Mouse (Mus musculus) intestine, embryonic 15.5 days (tissue): ENCODE measurements around the gene Slc16a13. TPM values are rescaled to one million over a fixed set of nuclear protein-coding genes. Genes with fewer than 3 reads are reported as not detected.
A peak's percentile ranks its signal among the peaks of the same experiment; 100 is the strongest.

Experiments
- ATAC-seq: fragments of 200-750 bp; cut with Nextera tagmentation; 2 replicates; pipeline ENCODE4 v1.8.0; 2017; ENCODE audit warnings: moderate TSS enrichment, moderate library complexity
- H3K27ac ChIP-seq: fragments of 300-500 bp; sonication (generic); 2 replicates; pipeline ENCODE4 v1.5.1; 2015; ENCODE audit warnings: mild to moderate bottlenecking, inconsistent platforms
- H3K27me3 ChIP-seq: fragments of 300-500 bp; sonication (generic); replicated peaks from 2 replicates; pipeline ENCODE4 v1.6.1; 2015; ENCODE audit warnings: inconsistent platforms
- H3K36me3 ChIP-seq: fragments of 300-500 bp; sonication (generic); 2 replicates; pipeline ENCODE4 v1.6.1; 2015; ENCODE audit warnings: inconsistent platforms
- H3K4me1 ChIP-seq: fragments of 300-500 bp; sonication (generic); replicated peaks from 2 replicates; pipeline ENCODE4 v1.6.1; 2015; ENCODE audit warnings: inconsistent platforms
- H3K4me2 ChIP-seq: fragments of 300-500 bp; sonication (generic); replicated peaks from 2 replicates; pipeline ENCODE4 v1.6.1; 2015; ENCODE audit warnings: mild to moderate bottlenecking, inconsistent platforms
- H3K4me3 ChIP-seq: fragments of 300-500 bp; sonication (generic); replicated peaks from 2 replicates; pipeline ENCODE4 v1.5.1; 2015; ENCODE audit warnings: inconsistent platforms
- H3K9ac ChIP-seq: fragments of 300-500 bp; sonication (generic); 2 replicates; pipeline ENCODE4 v1.6.1; 2015; ENCODE audit warnings: inconsistent platforms
- H3K9me3 ChIP-seq: fragments of 300-500 bp; sonication (generic); 2 replicates; pipeline ENCODE4 v1.6.1; 2016; ENCODE audit warnings: inconsistent platforms
- WGBS: fragments of 180-500 bp; shearing (Covaris S2); methylation state at CpG from one replicate; pipeline ENCODE4 v1.1.7; 2015; 5-methylcytosine and 5-hydroxymethylcytosine counted together
- polyA plus RNA-seq: library from polyadenylated mRNA; unstranded; fragments of >200 nt; fragmentation: Nextera tagmentation; extraction: Ambion mirVana; gene quantifications from 2 replicates; pipeline ENCODE4 v1.2.1, GENCODE M21; 2015

Slc16a13 gene
- polyA plus RNA-seq, 1 experiment from 2014 or later = 13.2 TPM

- Histone ChIP-seq H3K4me1 (peaks cover 39% of the 10 kb centered on the region), H3K4me3 (no peak overlapping the region), H3K9me3 (no peaks in the 10 kb centered on the region), H3K36me3 (no peaks in the 10 kb centered on the region), H3K4me2 (peak overlapping the region; percentile 95; the same call in 1 of the 2 replicates), H3K27ac (no peak overlapping the region), H3K27me3 (peaks cover 29% of the 10 kb centered on the region), H3K9ac (no peak overlapping the region)
- ATAC-seq = no peak
- WGBS = 73% methylated on average over 4 of the region's 4 CpGs
These were observed 2.8 kb downstream of the Slc16a13 start for GRCm38 (mm10) chr11:70218039-70218438.

- Histone ChIP-seq H3K9me3 (no peaks in the 10 kb centered on the region), H3K9ac (no peak overlapping the region), H3K27ac (no peak overlapping the region), H3K4me2 (no peak overlapping the region), H3K4me3 (no peak overlapping the region), H3K4me1 (peaks cover 39% of the 10 kb centered on the region), H3K36me3 (no peaks in the 10 kb centered on the region), H3K27me3 (peaks cover 29% of the 10 kb centered on the region)
- no peak for ATAC-seq
- whole genome bisulfite sequencing = 68% methylated on average over 3 of the region's 3 CpGs
These were observed 4.8 kb downstream of the Slc16a13 start for GRCm38 (mm10) chr11:70216103-70216502.

DNA sequence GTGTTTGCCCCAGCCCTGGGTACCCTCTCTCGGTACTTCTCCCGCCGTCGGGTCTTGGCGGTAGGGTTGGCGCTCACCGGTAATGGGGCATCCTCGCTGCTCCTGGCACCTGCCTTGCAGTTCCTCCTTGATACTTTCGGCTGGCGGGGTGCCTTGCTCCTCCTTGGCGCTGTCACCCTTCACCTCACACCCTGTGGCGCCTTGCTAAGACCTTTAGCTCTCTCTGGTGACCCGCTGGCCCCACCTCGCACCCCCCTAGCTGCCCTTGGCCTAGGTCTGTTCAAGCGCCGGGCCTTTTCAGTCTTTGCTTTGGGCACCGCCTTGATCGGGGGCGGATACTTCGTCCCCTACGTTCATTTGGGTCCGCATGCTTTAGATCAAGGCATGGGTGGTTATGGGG, 5.6 kb downstream of the Slc16a13 start:
- no peak overlapping the region for H3K9ac ChIP-seq
- WGBS = 28% methylated on average over 22 of the region's 22 CpGs

DNA sequence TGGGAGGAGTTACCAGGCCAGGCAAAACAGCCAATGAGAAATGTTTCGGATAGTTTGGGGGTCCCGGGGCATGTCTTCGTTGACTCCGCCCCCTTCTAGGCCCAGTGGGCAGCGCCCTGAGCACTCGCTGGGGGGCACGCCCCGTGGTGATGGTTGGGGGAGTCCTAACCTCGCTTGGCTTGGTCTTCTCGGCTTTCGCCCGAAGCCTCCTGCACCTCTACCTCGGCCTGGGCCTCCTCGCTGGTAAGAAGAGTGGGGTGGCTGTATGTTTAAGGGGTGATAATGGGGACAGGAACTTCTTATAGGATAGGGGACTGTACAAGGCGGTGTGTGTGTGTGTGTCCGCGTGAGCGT, 6.0 kb downstream of the Slc16a13 start:
- no peak overlapping the region for H3K9ac ChIP-seq
- H3K9me3 ChIP-seq = no peaks in the 10 kb centered on the region
- peaks cover 29% of the 10 kb centered on the region for H3K27me3 ChIP-seq
- H3K4me3 ChIP-seq = peak overlapping the region; percentile 34
- H3K27ac ChIP-seq = no peak overlapping the region
- no peak for ATAC-seq
- peak overlapping the region; percentile 80 for H3K4me2 ChIP-seq
- peaks cover 31% of the 10 kb centered on the region for H3K4me1 ChIP-seq
- 15% methylated on average over 18 of the region's 18 CpGs for WGBS
- H3K36me3 ChIP-seq = no peaks in the 10 kb centered on the region

More for the DNA sequence above, 5.6 kb downstream of the Slc16a13 start:
- peaks cover 35% of the 10 kb centered on the region for H3K4me1 ChIP-seq
- H3K36me3 ChIP-seq = no peaks in the 10 kb centered on the region
- no peak overlapping the region for H3K4me2 ChIP-seq
- no peaks in the 10 kb centered on the region for H3K9me3 ChIP-seq
- H3K4me3 ChIP-seq = no peak overlapping the region
- no peak overlapping the region for H3K27ac ChIP-seq
- H3K27me3 ChIP-seq = peaks cover 29% of the 10 kb centered on the region
- ATAC-seq = no peak

DNA sequence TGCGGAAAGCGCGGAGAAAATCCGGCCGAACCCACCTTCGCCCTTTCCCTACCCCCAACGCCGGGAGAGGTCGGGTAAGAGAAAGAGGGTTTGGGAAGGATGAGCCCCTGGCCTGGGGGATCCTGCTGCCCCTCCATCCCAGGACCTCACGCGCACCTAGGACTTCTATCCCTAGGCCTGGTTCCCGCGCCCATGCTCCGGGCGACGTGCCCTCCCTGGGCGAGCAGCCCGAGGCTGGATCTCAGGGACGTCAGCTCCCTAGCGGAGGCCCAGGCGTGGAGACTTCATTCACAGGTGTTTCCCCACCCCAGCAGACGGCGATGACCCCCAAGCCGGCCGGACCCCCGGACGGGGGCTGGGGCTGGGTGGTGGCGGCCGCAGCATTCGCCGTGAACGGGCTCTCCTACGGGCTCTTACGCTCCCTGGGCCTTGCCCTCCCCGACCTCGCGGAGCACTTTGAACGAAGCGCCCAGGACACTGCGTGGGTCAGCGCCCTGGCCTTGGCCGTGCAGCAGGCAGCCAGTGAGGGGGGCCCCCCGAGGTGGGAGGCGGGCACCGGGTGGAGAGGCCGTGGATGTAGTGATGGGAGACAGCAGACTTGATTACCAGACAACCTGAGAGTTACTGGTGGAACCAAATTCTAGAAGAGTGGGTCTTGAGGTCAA, 6.5 kb downstream of the Slc16a13 start:
- WGBS = 3% methylated on average over 46 of the region's 46 CpGs
- H3K4me3 ChIP-seq = peak overlapping the region; percentile 34
- H3K36me3 ChIP-seq = no peaks in the 10 kb centered on the region

DNA sequence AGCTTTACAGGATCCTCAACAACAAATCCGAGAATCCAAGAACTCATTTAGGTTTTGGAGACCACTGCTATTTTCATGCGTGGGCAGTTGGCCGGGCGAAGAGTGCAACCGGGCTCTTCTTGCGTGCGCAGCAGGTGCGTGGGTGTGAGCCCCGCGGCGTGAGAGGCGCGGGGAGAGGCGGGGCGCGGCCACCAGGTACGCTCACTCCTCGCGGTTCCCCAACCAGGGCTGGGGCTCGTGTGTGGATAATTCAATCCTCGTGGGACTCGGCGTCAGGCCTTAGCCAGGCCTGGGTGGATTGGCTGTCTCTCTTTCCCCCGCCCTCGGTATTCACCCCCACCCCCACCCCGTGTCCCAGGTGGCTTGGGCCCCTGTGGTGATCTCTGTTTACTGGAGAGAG, 7.1 kb downstream of the Slc16a13 start:
- peak; percentile 27; the same call in 1 of the 2 replicates for ATAC-seq
- H3K27me3 ChIP-seq = peaks cover 29% of the 10 kb centered on the region
- no peak overlapping the region for H3K27ac ChIP-seq
- no peaks in the 10 kb centered on the region for H3K9me3 ChIP-seq
- H3K4me3 ChIP-seq = peak overlapping the region; percentile 34
- peak overlapping the region; percentile 80 for H3K4me2 ChIP-seq
- no peaks in the 10 kb centered on the region for H3K36me3 ChIP-seq
- H3K4me1 ChIP-seq = peaks cover 27% of the 10 kb centered on the region
- 7% methylated on average over 26 of the region's 26 CpGs for WGBS
- H3K9ac ChIP-seq = peak overlapping the region; percentile 55

More for the DNA sequence above, 6.5 kb downstream of the Slc16a13 start:
- H3K4me1 ChIP-seq = peaks cover 31% of the 10 kb centered on the region
- H3K4me2 ChIP-seq = peak overlapping the region; percentile 80
- H3K27me3 ChIP-seq = peaks cover 29% of the 10 kb centered on the region
- H3K27ac ChIP-seq = no peak overlapping the region
- H3K9me3 ChIP-seq = no peaks in the 10 kb centered on the region
- H3K9ac ChIP-seq = peak overlapping the region; percentile 55
- ATAC-seq = peak; percentile 48

DNA sequence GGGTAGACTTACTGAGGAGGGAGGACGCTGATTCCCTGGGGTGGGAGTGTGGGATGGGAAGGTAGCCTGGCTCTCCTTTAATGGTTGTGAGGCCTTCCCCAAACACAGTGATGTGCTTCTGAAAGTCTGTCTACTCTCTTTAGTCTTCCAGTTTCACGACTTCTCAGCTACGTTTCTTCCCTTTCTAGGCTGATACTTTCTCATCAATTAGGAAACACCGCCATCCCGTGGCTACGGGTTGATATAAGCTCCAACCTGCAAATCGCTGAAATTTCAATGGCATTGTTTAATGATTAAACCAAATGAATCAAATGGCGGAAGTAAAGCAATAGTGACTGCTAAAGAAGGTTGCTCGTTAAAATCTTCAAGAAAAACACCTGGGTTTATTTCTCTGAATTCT, 8.0 kb downstream of the Slc16a13 start:
- peak; percentile 52 for ATAC-seq
- Histone ChIP-seq H3K27me3 (peaks cover 29% of the 10 kb centered on the region), H3K4me1 (peaks cover 21% of the 10 kb centered on the region), H3K27ac (no peak overlapping the region), H3K4me2 (peak overlapping the region; percentile 80), H3K4me3 (no peak overlapping the region), H3K9me3 (no peaks in the 10 kb centered on the region), H3K36me3 (no peaks in the 10 kb centered on the region), H3K9ac (no peak overlapping the region)
- WGBS = 8% methylated on average over 9 of the region's 9 CpGs

DNA sequence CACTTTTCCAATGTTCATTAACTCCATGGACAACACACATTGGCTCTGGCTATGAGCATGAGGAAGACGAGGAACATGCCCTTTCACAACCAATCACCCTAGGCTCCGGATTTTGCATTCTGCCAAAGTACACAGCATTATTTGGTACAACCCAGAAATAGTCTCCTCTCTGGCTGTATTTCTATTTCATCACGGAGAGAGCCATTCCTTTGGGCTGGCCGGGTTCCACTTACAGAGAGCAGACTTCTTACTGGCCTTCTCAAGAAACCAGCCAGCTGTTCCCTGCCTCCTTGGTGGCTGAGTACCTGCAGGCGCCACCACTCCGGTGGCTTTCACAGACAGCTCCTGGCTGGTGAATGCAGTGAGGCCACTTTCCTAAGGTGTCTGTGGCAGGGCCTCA, 8.4 kb downstream of the Slc16a13 start, which contains the start of gene Slc16a11:
Slc16a11 (plus strand) TSS at position 330 of the 400 bp plus-strand sequence.
- Histone ChIP-seq H3K4me1 (peaks cover 21% of the 10 kb centered on the region), H3K27ac (no peak within 1 kb of the TSS), H3K36me3 (no peaks in the 10 kb centered on the region), H3K9me3 (no peaks in the 10 kb centered on the region), H3K4me2 (peak within 1 kb of the TSS; percentile 80), H3K27me3 (peaks cover 29% of the 10 kb centered on the region), H3K9ac (no peak within 1 kb of the TSS; the same call in 1 of the 2 replicates), H3K4me3 (no peak within 1 kb of the TSS; the same call in 1 of the 2 replicates)
- 0 out of 2 replicates have a peak, but pooled peaks have one; percentile 10 for ATAC-seq
- WGBS = 56% methylated on average over 6 of the region's 6 CpGs

DNA sequence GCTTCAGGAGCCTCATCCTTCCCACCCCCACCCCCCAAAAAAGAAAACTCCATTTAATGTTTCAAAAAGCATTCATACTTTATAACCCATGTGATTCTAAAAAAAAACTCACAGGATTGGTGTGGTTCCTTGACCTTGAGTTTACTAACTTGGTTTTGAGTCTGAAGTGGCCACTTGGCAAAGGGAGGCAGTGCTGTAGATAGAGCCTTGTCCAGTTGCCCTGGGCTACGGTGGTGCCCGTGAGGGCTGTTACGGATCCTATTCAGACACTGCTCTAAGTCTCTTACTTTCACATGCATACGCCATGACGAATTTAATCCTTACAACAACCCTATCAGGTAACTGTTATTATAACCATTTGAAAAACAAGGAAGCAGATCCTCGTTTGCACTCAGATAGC, 8.9 kb downstream of the Slc16a13 start:
- H3K4me3 ChIP-seq = no peak overlapping the region
- no peak overlapping the region for H3K4me2 ChIP-seq
- H3K36me3 ChIP-seq = no peaks in the 10 kb centered on the region
- no peak overlapping the region for H3K27ac ChIP-seq
- no peaks in the 10 kb centered on the region for H3K9me3 ChIP-seq
- peaks cover 29% of the 10 kb centered on the region for H3K27me3 ChIP-seq
- WGBS = 84% methylated on average over 6 of the region's 6 CpGs
- H3K9ac ChIP-seq = no peak overlapping the region
- no peak for ATAC-seq
- H3K4me1 ChIP-seq = peaks cover 21% of the 10 kb centered on the region

DNA sequence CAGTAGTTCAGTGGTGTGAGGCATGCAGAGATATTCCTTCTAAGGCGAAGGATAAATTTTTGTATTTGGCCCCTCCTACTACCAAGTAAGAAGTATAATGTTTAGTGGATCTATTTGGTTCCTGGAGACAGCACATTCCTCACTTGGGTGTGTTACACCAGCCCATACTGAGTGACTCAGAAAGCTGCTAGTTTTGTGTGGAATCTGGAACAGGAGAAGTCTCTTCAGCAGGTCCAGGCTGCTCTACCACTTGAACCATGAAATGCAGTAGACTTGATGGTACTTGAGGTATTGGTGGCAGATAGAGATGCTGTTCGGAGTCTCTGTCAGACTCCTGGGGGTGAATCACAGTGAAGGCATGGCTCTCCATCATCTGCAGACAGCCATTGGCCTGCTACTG, 10.2 kb downstream of the Slc16a13 start:
- no peak overlapping the region for H3K27ac ChIP-seq
- H3K36me3 ChIP-seq = no peaks in the 10 kb centered on the region
- ATAC-seq = no peak
- peaks cover 20% of the 10 kb centered on the region for H3K4me1 ChIP-seq
- H3K9ac ChIP-seq = no peak overlapping the region
- no peaks in the 10 kb centered on the region for H3K9me3 ChIP-seq
- WGBS = 78% methylated on average over 2 of the region's 2 CpGs
- H3K4me2 ChIP-seq = no peak overlapping the region
- peaks cover 25% of the 10 kb centered on the region for H3K27me3 ChIP-seq
- H3K4me3 ChIP-seq = no peak overlapping the region

DNA sequence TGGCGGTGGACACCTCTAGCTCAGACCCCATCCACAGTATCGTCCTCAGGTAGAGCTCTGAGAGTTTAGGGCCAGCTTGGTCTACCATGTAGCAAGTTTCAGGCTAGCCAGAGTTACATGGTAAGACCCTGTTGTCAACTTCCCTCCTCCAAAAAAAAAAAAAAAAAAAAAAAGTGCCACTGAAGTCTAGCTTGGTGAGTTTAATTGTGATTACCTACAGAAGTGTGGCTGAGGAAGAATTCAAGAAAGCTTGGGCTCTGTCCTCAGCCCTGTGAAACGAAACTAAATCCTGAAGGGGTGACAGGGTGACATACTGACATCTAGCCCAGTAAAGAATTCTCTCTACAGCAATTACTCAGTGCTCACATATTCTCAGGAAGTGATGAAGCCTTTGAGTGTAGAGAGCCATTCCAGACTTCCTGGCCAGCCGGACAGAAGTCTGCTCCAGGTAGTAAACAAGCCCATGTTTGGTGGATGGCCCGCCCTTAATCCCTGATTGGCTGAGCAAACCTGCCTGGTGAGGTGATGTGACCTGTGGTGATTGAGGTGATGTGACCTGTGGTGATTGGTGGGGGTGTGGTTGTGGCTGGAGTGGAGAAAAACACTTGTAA, 12.0 kb downstream of the Slc16a13 start:
- H3K9ac ChIP-seq = no peak overlapping the region
- no peak overlapping the region for H3K4me3 ChIP-seq
- peaks cover 7% of the 10 kb centered on the region for H3K27me3 ChIP-seq
- H3K4me1 ChIP-seq = peaks cover 4% of the 10 kb centered on the region
- 71% methylated on average over 5 of the region's 5 CpGs for WGBS
- H3K36me3 ChIP-seq = no peaks in the 10 kb centered on the region
- no peak overlapping the region for H3K4me2 ChIP-seq
- H3K9me3 ChIP-seq = no peaks in the 10 kb centered on the region
- H3K27ac ChIP-seq = no peak overlapping the region
- ATAC-seq = no peak

- 81% methylated on average over 7 of the region's 7 CpGs for WGBS
- no peak for ATAC-seq
- H3K27ac ChIP-seq = no peak overlapping the region
These were observed 13.6 kb downstream of the Slc16a13 start for GRCm38 (mm10) chr11:70207283-70207682.

GRCm38 (mm10) chr11:70206801-70207200, 14.1 kb downstream of the Slc16a13 start:
- Histone ChIP-seq H3K27ac (no peak overlapping the region), H3K4me1 (no peaks in the 10 kb centered on the region), H3K9ac (no peak overlapping the region), H3K4me3 (no peak overlapping the region), H3K36me3 (no peaks in the 10 kb centered on the region), H3K4me2 (no peak overlapping the region), H3K9me3 (no peaks in the 10 kb centered on the region), H3K27me3 (no peaks in the 10 kb centered on the region)
- ATAC-seq = no peak
- 58% methylated on average over 2 of the region's 2 CpGs for WGBS

More at GRCm38 (mm10) chr11:70207283-70207682, 13.6 kb downstream of the Slc16a13 start:
- H3K36me3 ChIP-seq = no peaks in the 10 kb centered on the region
- no peaks in the 10 kb centered on the region for H3K9me3 ChIP-seq
- no peak overlapping the region for H3K4me3 ChIP-seq
- no peak overlapping the region for H3K9ac ChIP-seq
- H3K27me3 ChIP-seq = no peaks in the 10 kb centered on the region
- H3K4me2 ChIP-seq = no peak overlapping the region
- no peaks in the 10 kb centered on the region for H3K4me1 ChIP-seq
